Mouse (Mus musculus): ENCODE data around the gene Esrrg.

The Esrrg gene

DNA sequence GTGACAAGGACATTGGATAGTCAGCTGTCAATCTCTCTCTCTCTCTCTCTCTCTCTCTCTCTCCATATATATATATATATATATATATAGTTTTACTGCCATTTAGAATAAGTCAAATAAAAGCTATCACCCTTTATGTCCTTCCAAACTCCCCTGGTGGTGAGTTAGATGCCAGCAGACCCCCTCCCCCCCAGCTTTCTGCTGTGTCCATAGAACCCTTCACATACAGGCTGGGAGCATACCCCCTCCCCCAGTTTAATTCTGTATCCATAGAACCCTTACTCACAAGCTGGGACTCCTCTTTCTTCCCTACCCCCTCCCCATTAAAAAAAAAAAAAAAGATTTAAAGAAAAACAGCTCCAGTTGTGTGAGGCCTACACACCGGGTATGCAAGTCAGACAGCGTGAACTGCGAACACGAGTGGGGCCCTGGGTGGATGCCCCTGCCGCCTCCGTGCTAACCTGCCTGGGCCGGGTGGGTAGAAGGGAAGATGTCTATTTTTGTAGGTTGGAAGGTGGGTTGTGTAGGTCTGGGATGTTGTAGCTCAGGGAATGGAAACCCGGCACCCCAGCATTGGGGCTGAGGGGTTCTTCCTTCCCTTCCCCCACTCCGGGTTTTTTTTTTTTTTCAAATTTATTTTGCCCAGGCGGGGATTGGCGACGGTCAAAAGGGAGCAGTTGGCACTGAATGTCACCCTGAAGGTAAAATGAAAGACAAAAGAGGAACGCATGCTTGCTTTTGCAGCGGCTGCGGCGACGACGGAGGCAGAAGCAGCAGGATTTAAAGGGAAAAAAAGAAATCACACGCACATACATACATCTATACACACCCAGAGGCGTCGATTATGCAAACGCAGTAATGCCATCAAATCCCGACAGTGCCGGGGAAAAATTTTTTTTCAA lies 42.4 kb downstream of the Esrrg start:
- peak; percentile 33 for DNase-seq

DNA sequence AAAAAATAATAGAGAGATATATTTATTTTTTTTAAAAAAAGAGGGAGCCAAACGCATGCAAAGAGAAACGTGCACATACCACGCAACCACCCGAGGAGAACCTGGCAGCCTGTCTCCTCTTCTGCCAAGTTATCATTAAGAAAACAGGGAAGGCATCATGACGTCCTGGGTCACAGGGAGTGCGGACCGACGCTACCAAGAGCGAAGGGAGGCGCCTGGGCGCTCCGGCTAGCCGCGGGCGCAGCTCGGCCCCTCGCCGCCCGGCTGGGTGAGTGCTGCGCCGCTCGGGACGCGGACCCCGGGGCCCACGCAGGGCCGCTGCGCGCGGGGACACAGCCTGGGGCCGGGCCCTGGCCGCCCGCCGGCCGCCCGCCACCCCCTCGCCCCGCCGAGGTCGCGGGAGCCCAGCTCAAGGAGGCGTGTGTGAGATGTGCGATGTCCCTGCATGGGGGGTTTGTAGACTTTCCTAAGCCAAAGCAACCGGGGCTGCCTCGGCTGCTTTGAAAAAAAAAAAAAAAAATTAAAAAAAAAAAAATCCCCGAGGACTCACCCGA lies 43.2 kb downstream of the Esrrg start:
- DNase-seq, result peak; percentile 55

DNA sequence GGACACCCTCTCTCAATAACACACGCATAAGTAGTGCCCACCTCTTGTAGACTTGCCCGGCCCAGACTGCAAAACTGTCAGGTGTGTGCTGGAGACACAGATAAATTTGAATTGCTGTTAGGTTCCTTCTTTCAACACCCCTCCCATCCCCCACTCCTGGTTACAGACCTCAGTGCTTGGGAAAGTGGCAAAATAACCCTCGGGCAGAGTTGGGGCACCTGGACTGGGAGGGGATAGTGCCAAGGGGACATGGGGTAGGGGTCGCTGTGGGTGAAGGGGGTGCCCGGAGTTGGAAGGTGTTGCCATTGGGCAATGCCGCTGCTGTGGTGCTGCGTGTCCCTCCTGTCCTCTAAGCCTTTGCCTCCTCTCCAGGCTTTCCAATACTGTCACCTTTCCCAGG lies 43.9 kb downstream of the Esrrg start:
- no peak for DNase-seq

DNA sequence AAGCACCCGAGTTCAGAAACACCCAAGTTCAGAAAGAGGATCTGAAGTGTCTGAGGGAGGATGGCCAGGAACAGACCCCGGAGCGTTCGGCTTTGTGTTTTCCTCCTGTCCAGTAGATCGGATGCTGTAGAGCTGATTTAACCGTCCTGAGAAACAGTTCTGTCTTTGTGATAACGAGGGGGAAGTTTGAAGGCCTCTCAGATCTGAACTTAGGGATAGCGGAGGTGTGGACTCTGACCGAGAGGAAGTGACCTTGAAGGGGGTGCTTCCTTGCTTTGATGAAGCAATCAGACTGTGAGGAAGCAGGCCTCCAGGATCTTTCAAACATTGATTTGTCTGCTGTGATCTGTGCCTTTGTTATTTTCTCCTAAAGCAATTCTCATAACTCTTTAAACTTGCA lies 44.8 kb downstream of the Esrrg start:
- no peak for DNase-seq

DNA sequence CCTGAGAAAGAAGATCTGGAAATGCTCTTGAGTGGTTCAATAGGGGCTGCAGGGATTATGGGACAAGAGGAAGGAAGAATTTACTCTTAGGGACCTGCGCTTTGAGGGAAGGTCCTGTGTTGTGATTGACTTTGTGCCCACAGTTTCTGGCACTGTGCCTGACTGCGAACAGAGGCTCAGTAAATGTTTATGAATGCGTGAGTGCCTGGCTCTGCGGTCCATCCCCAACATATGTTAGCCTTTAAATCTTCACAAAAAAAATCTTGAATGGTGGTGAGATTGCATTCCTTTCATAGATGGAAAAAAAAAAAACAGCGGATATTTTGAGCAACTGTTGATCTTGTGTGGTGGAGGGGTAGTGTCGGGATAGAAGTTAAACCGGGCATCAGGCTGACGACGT lies 52.4 kb downstream of the Esrrg start:
- DNase-seq, result no peak

DNA sequence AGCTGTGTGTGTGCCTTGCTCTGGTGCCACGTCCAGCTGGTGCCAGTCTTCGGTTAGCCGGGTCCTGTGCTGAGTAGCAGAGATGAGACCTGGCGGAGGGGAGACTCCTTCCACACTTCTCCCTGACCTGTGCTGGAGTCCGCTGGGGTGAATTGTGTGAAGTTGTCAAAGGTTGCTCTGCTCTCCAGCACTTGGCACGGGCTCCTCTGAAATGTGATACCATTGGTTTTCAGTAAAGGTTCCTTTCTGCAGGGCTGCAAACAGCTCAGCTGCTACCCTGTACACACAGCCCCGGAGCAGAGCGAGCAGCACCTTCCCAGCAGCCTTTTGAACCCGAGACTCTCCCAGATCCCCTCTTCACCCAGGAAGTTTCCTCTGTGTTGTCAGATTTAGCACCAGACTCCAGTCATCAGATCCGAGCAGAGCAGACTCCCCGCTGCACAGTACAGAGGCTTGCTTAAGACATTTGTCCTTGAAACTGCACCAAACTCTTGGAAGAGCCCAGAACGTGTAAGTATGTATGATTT lies 53.6 kb downstream of the Esrrg start:
- DNase-seq, result no peak

DNA sequence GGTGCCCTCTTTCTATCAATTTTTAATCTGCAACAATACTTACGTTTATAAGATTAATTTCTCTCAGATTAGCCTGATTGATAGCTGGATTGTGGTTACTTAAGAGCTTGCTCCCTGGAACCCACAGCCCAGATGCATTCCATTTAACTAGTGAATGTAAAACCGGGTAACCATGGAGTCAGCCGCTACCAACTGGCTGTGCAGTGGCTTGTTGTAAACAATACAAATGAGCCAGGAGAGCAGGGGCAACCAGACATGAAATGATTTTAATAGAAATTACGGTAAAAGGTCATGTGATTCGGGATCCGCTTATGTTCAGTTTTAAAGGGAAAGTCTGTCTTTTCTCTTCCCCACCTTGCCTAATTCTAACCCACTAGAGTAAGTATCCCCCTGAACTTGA lies 54.8 kb downstream of the Esrrg start:
- DNase-seq, result no peak

DNA sequence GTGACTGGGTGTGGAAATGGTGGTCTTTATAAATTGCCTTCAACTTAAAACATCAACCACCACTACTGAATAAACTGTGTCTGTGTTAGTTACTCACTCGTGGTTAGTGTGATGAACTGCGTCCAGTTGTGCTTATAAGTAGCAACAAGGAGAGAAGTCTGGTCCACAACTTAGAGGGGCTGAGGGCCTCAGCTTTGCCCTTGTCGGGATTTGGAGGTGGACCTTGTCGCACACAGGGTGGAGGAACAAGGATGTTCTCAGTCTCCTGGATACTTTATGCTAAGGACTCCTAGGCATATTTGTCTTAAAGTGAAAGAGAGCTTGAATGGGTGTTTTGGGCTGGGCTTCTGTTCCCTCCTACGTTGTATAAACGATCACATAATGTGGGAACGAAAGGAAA lies 55.7 kb downstream of the Esrrg start:
- no peak for DNase-seq

DNA sequence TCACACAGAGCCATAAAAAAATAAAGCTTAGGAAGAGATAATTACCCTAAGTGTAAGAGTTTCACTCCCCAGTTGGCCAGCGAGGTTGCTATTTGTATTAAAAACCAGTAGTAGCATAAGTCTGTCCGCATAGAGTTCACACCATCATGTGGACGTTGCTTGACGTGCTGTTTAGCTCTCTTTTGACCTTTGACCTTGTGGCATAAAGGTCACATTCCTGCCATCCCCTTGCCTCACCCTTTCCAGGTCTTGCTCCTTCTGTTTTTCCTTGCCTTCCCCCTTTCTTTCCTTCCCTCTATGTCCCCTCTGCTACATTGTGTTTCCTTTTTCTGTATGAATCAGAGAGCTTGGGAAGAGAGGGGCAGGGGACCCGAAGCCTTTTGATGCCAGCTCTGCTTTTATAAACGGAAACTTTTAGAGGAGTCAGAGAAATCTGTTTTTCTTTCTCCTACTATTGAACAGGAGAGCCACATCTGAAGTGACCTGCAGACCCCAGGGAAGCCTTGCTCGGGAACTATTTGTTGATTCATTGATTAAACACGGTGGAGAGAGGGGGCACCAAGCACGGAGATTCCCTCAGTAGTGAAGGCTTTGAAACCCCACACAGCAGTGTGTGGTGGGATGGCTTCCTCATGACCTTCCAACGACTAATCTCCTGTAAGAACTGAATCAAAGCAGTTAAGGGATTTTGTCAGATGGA lies 57.5 kb downstream of the Esrrg start:
- no peak for DNase-seq

DNA sequence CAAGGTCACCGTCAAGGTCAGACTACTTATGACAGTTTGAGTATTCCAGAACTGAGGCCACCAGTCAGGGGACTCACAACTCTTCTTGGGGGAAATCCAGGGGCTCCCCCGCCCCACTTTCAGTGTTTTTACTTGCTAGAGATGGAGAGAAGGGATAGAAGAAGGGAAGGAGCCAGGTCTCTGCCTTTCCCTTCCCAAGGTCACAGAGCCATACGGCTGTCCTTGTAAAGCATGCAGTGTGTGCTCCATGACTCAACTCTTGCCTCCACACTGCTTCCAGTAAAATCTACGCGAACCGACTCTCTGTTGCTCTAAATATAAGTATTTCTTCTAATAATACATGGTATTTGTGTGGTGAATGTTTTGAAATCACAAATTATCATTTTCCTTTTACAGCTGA lies 61.2 kb downstream of the Esrrg start:
- DNase-seq, result no peak

DNA sequence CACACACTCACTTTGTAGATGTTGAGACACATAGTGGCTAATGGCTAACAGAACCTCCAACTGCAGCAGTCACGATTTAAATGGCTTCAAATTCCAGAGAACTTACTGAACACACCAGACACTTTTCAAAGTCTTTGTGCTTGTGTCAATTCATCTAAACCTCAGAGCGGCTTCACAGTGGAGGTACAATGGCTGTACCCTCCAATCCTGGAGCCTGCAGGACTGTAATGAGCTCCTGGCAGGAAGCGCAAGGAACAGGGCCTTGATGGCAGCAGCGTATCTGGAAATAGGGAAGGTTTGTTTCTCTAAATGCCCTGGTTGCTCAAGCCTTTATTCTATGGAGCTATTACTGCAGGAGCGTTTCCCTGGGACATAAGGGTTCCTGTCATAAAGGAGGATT lies 63.9 kb downstream of the Esrrg start:
- no peak for DNase-seq

DNA sequence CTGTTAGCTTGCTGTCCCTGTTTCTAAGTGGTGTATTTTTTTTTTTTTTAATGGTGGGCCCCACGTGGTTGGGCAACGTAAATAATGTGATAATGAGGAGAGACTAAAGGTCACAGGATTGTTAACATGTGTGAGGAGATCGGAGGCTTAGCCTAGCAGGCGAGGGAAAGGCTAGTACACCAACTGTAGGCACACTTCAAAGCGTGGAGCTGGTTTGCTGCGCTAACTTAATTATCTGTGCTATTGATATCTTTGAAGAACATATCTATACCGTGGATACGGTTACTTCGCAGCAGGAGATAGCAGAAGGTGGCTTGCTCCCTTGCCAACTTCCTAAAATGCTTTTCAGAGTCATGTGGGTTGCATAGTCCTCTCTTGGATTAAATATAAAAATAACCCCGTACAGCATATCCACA lies 66.2 kb downstream of the Esrrg start:
- DNase-seq, result no peak

DNA sequence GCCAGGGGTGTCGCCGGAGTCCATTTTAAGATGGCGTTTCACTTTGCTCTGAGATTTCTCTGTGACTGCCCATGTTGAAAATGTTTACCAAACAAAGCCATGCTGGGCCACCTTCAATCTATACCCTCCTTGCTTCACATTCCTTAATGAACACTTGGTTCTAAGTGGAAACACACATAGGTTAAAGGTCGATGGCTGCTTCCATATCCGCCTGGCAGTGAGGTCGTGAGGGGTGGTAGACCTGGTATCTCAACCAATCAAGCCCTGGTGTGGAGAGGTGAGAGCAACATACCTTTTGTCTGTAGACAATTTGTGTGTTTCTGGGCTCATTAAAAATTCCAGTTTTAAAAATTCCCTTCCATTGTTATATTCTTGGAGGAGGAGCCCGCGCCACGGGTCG lies 68.0 kb downstream of the Esrrg start:
- no peak for DNase-seq

DNA sequence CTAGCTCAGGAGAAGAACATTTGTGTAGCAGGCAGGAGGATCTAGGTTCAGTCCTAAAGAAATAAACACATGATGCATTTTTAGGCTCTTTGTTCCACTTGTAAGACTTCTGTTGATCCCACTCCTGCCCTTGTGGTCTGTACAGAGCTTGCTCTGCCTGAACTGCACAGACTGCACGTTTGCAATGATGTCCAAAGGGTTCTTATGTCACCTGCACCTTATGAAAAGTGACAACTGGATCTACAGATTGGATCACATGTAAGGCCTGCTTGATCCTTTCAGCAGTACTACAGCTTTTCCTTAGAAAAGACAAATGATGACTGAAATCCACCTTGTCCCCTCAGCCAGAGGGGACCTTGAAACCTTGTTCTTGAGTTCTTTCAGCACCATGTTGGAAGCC lies 70.7 kb downstream of the Esrrg start:
- DNase-seq, result no peak

DNA sequence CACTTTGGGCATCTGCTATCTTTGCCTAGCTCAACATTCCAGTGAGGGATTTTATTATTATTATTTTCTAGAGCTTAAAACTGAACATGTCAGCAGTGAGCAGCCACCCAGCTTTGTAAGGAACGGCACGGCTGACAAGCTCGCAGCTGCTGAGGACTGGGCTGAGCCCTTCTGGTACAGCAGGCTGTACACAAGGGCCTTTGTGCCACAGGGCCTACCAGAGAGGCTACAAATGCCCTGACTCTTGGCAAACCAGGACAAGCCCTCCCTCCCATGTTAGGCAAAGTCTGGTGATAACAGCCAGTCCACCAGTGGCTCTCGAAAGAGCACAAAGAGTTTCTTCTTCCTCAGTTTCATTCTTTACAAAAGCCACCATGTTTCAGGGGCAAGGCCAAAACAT lies 75.9 kb downstream of the Esrrg start:
- no peak for DNase-seq

DNA sequence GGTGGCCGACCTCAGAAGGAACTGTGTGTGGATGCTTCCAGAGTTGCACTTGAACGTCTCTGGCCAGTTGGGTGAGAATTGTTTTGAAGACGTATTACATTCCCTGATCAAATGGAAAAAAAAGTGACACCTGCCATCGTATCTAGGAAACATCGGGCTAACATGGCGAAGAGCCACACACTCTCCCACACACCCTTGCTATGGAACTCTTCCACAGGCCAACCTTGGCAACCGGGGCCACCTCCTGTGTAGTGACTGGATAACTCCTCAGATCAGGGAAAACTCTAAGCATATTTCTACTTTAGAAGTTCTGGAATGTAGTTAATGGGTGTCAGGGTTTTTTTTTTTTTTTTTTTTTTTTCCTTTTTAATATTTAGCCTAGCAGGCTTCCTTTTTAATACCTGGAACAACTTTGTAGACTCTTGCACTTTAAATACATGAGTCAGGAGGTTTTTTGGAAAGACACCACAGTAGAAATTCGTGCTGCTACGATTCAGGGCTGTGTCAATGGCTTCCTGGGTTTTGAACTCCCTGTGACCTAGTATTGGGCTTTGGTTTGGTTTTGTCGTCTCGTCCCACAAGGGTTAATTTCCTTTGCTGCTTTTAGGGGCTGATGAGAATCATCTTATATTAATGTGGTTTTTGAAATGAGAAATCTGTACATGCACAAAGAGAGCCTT lies 83.4 kb downstream of the Esrrg start:
- no peak for DNase-seq

DNA sequence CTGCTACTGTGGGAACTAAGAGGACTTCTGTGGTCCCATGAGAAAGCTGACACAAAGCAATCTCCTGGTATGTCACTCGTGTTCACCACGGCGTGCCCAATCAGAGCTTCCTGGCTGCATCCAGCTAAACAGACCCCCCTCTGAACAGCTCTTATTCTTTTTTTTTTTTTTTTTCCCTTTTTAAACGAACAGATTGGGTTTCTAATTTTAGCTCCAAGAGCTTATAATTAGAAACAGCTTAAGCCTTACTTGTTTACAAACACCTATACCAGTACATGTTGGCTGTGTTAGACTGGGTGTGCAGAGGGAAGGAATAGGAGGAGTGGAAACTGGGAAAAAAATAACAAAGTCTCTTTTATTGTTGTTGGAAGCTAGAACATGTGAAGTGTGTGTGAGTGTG lies 86.3 kb downstream of the Esrrg start:
- DNase-seq, result no peak

DNA sequence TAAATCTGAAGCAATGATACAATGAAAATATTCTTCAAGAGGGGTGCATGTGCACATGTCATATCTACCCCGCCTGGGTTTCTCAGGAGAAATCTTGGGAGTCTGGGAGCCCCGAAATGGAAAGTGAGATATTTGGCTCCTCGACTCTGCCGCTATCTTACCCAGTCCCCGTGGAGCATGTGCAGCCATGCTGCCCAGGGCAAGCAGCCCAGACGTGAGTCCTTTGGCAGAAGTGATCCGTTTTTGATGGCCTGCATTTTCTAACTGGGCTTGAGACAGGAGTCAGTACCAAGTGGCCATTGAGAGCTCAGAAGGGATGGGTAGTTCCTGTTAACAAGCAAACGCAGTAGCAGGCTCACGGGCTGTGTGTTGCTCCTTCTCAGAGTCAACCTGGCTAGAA lies 89.6 kb downstream of the Esrrg start:
- DNase-seq, result no peak

DNA sequence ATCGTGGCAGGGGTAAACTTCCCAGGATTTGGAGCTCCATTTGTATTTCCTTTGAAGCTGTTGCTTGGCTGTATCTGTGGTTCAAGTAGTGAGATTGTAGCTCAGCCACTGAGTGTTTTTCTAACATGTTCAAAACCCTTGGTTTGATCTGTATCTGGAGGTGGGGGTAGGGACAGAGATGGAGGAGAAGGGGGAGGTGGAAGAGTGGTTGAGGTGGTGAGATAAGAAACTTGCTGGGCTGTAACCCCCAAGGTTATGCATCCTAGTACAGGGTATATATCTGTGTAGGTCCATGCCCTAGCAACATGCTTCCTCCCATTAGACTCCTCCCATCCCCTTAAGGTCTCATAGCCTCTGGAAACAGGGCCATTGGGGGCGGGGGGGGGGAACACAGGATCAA lies 92.4 kb downstream of the Esrrg start:
- no peak for DNase-seq

DNA sequence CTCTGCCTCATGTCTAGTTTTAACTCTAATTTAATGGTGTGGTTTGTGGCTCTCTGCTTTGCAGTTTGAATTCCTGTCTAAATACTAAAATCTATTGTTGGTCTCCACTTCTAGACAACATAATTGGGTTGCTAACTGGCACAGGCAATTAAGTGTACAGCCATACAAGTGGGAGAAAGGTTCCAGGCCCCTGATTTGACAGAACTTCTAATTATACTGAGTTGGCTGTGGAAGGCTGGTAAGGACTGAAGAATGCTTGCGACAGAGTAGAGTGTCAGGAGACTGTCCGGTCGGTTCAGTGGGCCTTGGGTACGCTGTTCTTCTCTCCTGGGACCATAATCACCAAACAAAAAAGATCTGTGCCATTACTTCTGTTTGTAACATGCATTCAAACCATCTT lies 96.3 kb downstream of the Esrrg start:
- no peak for DNase-seq

DNA sequence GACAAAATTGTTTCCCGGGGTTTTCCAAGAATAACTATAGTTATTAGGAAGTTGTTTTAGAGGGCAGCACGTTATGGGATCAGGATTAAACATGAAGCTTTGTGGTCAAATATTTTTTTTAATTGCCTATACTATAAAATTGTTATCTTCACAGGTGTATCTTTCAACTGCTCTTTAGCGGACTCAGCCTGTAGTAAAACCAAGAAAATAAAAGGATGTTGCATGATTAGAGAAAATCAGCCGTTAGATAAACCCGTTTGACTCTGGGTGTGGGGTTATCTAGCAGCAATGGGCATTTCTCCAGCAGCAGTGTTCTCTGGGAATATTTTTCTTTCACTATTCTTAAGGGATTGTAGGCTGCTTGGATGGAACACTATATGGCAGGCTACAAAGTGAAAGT lies 96.8 kb downstream of the Esrrg start:
- no peak for DNase-seq

DNA sequence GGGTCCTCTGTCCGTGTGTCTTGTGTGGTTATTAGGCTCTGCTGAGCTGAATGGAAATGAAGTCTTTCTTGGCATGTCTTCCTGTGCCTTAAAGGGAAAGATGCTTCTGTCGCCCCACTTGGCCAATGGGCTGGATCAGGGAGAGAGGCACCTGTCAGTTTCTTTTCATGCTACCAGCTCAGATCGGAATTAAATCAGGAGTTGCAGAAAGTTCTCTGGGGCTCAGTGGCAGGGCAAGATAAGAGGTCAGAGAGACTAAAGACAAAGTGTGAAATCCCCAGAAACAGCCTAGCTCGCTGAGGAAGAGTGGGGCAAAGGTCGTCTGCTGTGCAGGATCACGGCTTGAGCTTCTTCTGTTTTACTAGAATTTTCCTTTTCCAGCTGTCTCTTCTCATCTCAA lies 97.5 kb downstream of the Esrrg start:
- no peak for DNase-seq

DNA sequence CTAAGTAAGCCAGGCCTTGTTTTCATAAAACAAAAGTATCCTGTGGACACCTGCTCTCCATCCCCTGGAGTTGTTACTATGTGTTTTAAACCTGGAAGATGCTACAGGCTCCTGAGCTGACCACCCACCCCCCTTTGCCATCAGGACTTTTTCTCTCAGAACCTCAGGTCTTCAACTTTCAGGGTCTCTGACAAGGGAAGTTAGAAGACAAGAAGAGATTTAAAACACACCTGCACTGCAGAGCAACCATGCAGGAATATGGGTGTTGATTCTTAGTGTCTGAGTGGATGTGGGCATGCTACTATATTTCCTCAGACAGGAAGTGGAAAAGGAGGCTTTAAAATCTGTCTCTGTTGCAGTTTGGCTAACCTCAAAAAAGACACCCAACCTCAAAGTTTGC lies 98.6 kb downstream of the Esrrg start:
- DNase-seq, result no peak

All from right cerebral cortex, postnatal 25 days (tissue).